In genomic region chr1:132315889-132316624, GRCm38 (mm10) we compare ENCODE assay signal across 8 mouse cellular contexts. TPM values are rescaled to one million over a fixed set of nuclear protein-coding genes. Genes with fewer than 3 reads are reported as not detected.
DNase-seq lines count a peak whose midpoint lies in the region; ATAC-seq lines count a peak whose summit lies in the region.

Gene Nuak2, plus strand, starts transcription at chr1:132316126.

- peak; percentile 90 for ATAC-seq in hindbrain, embryonic 14.5 days (ENCODE audit: low FRiP score)

- H3K4me3 ChIP-seq in hindbrain, embryonic 14.5 days (replicated peaks; ENCODE audit: low read length): peak within 1 kb of the TSS; percentile 68
- peak within 1 kb of the TSS; percentile 56 for H3K4me3 ChIP-seq in macrophage (ENCODE audit: inconsistent target)

- H3K9me3 ChIP-seq in hindbrain, embryonic 14.5 days (ENCODE audit: control insufficient read depth, low read length): no peaks in the 10 kb centered on the region

- no peaks in the 10 kb centered on the region for H3K27me3 ChIP-seq in hindbrain, embryonic 14.5 days (ENCODE audit: control insufficient read depth, insufficient read depth, low read length)

- H3K4me1 ChIP-seq in hindbrain, embryonic 14.5 days (replicated peaks; ENCODE audit: control insufficient read depth, insufficient read depth, low read length): peaks cover 36% of the 10 kb centered on the region

- H3K79me2 ChIP-seq in macrophage (ENCODE audit: inconsistent target): peaks cover 46% of the 10 kb centered on the region

- peak within 1 kb of the TSS; percentile 58 for H3K27ac ChIP-seq in hindbrain, embryonic 14.5 days
- peak within 1 kb of the TSS; percentile 91 for H3K27ac ChIP-seq in macrophage

- H3K36me3 ChIP-seq in hindbrain, embryonic 14.5 days (replicated peaks; ENCODE audit: control insufficient read depth, insufficient read depth): no peaks in the 10 kb centered on the region
- H3K36me3 ChIP-seq in macrophage (ENCODE audit: inconsistent target): peaks cover 9% of the 10 kb centered on the region; the same call in 1 of the 2 replicates

- H3K9ac ChIP-seq in hindbrain, embryonic 14.5 days: peak within 1 kb of the TSS; percentile 76

- H3K4me2 ChIP-seq in hindbrain, embryonic 14.5 days (replicated peaks): peak within 1 kb of the TSS; percentile 80

- peak; percentile 82 for DNase-seq in WW6 (ENCODE audit: low read depth, low spot score)
- DNase-seq in cerebellum, postnatal 14 days: peak; percentile 90 to 91
- DNase-seq in frontal cortex, postnatal 25 days (ENCODE audit: low spot score in 2 of 2): peak; percentile 51 to 57
- DNase-seq in hindbrain, embryonic 14.5 days (ENCODE audit: low spot score): peak; percentile 84
- peak; percentile 69 to 72 for DNase-seq in left cerebral cortex, adult 18-20 months (ENCODE audit: low spot score in 2 of 2)
- DNase-seq in right cerebral cortex, adult 18-20 months: peak; percentile 80
- DNase-seq in urinary bladder, postnatal 25 days (ENCODE audit: low spot score): peak; percentile 80

- under 1% methylated on average over 67 of the region's 67 CpGs for WGBS in hindbrain, embryonic 14.5 days
- WGBS in macrophage (ENCODE audit: missing documents): 1% methylated on average over 63 of the region's 67 CpGs

RNA-seq across cellular contexts. Expression of gene Nuak2, which starts in this region (rescaled TPM):
- polyA plus RNA-seq in hindbrain, embryonic 14.5 days (2014; fragmentation: Nextera tagmentation; extraction: Ambion mirVana): 10.7 and 14.0 TPM in 2 replicates
- 1 to 10 TPM; 1.3 TPM for total RNA-seq in left cerebral cortex, adult 18-20 months (2021)
- total RNA-seq in macrophage (2018; cell fraction: chromatin; rRNA removed): 100 to 1,000 TPM in 10 of 26 experiments, 10 to 100 TPM in 16; 27.0 to 369 (median 90.6) TPM
- total RNA-seq in macrophage (2018; cell fraction: cytosol; rRNA removed): 10 to 100 TPM; 12.2 to 78.8 (median 36.4) TPM
- total RNA-seq in macrophage (2018; cell fraction: nucleus; rRNA removed): 100 to 1,000 TPM in 7 of 26 experiments, 10 to 100 TPM in 19; 29.4 to 234 (median 74.6) TPM
- 12.2 to 19.5 TPM (median 16.2 TPM) in 3 replicates for polyA plus RNA-seq in macrophage (2018)

Comparison
In these comparisons a context has a peak if more than half of its experiments do, and no peak if none do; other contexts are left out.
1. Peak in every context shown above with its lines: DNase-seq, ATAC-seq, H3K4me3 ChIP-seq and H3K27ac ChIP-seq.